Mouse (Mus musculus) liver, embryonic 14.5 days (tissue): ENCODE measurements around the gene Gm20662. TPM values are rescaled to one million over a fixed set of nuclear protein-coding genes. Genes with fewer than 3 reads are reported as not detected.

Experiments used
- ATAC-seq: fragments of 200-750 bp; cut with Nextera tagmentation; 2 replicates; pipeline ENCODE4 v1.8.0; 2017; ENCODE audit warnings: moderate number of reproducible peaks, mild to moderate bottlenecking, moderate library complexity; ENCODE audit not compliant: insufficient read depth
- DNase-seq, 3 experiments: peaks; one replicate each; pipeline ENCODE4 v3.0.0-alpha.2; 2012 to 2013; ENCODE audit warnings: low read depth in 3 of 3, low spot score in 3 of 3
- H3K27ac ChIP-seq: fragments of 300-500 bp; sonication (generic); 2 replicates; pipeline ENCODE4 v1.5.1; 2014; ENCODE audit warnings: moderate library complexity, mild to moderate bottlenecking, control low read depth, inconsistent platforms
- H3K27me3 ChIP-seq: fragments of 300-500 bp; sonication (generic); 2 replicates; pipeline ENCODE4 v1.6.1; 2014; ENCODE audit warnings: mild to moderate bottlenecking, low read length, moderate library complexity; ENCODE audit not compliant: control insufficient read depth, insufficient read depth
- H3K36me3 ChIP-seq: fragments of 300-500 bp; sonication (generic); replicated peaks from 2 replicates; pipeline ENCODE4 v1.6.1; 2014; ENCODE audit warnings: low read depth; ENCODE audit not compliant: control insufficient read depth, insufficient read depth
- H3K4me1 ChIP-seq, 2 experiments: fragments of 200-500 bp in 1 of 2; fragments of 300-500 bp in 1 of 2; sonication (generic) in 1 of 2; replicated peaks; 2 replicates each; pipeline ENCODE4 v1.6.1; 2012 to 2014; ENCODE audit warnings: antibody characterized with exemption in 1 of 2, inconsistent platforms in 1 of 2, low read length in 1 of 2; ENCODE audit not compliant: control insufficient read depth in 2 of 2, insufficient read depth in 2 of 2
- H3K4me2 ChIP-seq: fragments of 300-500 bp; sonication (generic); 2 replicates; pipeline ENCODE4 v1.6.1; 2014; ENCODE audit warnings: low read depth, mild to moderate bottlenecking, control low read depth, moderate library complexity
- H3K4me3 ChIP-seq, 2 experiments: fragments of 200-500 bp in 1 of 2; fragments of 300-500 bp in 1 of 2; sonication (generic) in 1 of 2; 2 replicates each; pipeline ENCODE4 v1.5.1; 2012 to 2014; ENCODE audit warnings: low read depth in 2 of 2, low read length in 2 of 2, mild to moderate bottlenecking in 2 of 2, control low read depth in 1 of 2, inconsistent platforms in 1 of 2, moderate library complexity in 1 of 2; ENCODE audit not compliant: insufficient read depth in 1 of 2
- H3K9ac ChIP-seq: fragments of 300-500 bp; sonication (generic); replicated peaks from 2 replicates; pipeline ENCODE4 v1.6.1; 2014; ENCODE audit warnings: mild to moderate bottlenecking, control low read depth, moderate library complexity
- H3K9me3 ChIP-seq: fragments of 300-500 bp; sonication (generic); 2 replicates; pipeline ENCODE4 v1.6.1; 2016; ENCODE audit warnings: low read length, mixed read lengths; ENCODE audit not compliant: control insufficient read depth
- CTCF ChIP-seq: IDR thresholded peaks from 2 replicates; pipeline ENCODE4 v1.5.1; 2016; ENCODE audit warnings: antibody characterized with exemption, low read depth, control low read depth
- EP300 ChIP-seq: IDR thresholded peaks from 2 replicates; pipeline ENCODE4 v1.6.1; 2016; ENCODE audit warnings: antibody characterized with exemption, low read depth
- WGBS: fragments of 180-500 bp; shearing (Covaris S2); extraction: QIAGEN DNeasy Blood & Tissue Kit; methylation state at CpG from one replicate; pipeline ENCODE4 v1.1.7; 2014; ENCODE audit not compliant: insufficient replicate concordance; 5-methylcytosine and 5-hydroxymethylcytosine counted together
- polyA plus RNA-seq, 2 experiments: library from polyadenylated mRNA; depleted of rRNA in 1 of 2; stranded (reverse) in 1 of 2; unstranded in 1 of 2; fragments of >200 nt; fragmentation: Nextera tagmentation in 1 of 2; extraction: Ambion mirVana in 1 of 2; gene quantifications; 2 replicates each; pipeline versions ENCODE4 v1.2.1 to v1.2.3; 2012 to 2014

Gm20662 gene
- polyA plus RNA-seq, 2 experiments = 0.95 TPM; not detected in 1

DNA sequence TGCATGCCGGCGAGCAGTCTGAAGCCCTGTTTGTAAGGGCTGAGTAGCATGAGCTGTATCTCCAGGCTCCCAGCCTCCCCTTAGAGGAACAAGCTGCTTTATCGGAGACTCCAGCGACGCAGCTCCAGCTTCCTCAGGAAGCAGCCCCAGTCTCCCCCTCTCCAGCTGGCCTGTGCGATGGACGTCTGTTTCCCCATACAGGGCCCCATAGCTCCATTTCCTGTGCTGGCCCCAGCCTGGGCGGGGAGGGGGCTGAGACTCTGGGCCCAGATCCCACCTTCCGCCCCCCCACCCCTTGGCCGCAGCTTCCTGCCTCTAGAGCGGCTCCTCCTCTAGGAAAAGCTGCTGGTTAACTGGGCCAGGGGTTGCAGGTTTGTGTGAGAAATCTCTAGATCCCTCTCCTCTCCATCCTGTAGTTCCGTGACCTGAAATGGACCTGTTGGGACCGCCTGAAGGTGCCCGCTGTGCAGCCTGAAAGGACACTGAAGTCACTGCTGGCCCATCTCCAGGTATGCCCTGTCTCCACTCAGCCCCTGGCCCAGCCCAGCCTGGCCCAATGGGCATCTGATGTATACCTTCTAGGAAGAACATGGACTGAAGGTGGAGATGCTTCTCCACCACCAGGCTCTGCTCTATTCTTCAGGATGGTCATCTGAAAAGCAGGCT lies 13.3 kb upstream of the Gm20662 start, which contains the start of gene Gm20661:
TSS of gene Gm20661 (plus strand) at position 378 of the 666 bp plus-strand sequence.
- Histone ChIP-seq H3K4me1 (peaks cover 54 to 65% of the 10 kb centered on the region in 2 experiments), H3K9ac (peak within 1 kb of the TSS; percentile 86), H3K36me3 (peaks cover 65% of the 10 kb centered on the region), H3K4me2 (peak within 1 kb of the TSS; percentile 92), H3K4me3 (peak within 1 kb of the TSS; percentile 84 to 86), H3K27ac (peak within 1 kb of the TSS; percentile 96), H3K9me3 (no peaks in the 10 kb centered on the region), H3K27me3 (no peaks in the 10 kb centered on the region; the same call in 1 of the 2 replicates)
- ATAC-seq (peak; percentile 75), DNase-seq (peak; percentile 85 to 88 (median 87))
- WGBS = 10% methylated on average over 14 of the region's 14 CpGs
- TF ChIP-seq EP300 = peak; percentile 93
- TF ChIP-seq CTCF = no peak

GRCm38 (mm10) chr9:107983421-107983890 lies 12.7 kb upstream of the Gm20662 start:
- H3K9ac ChIP-seq = peak overlapping the region; percentile 86
- H3K4me1 ChIP-seq = peaks cover 54 to 61% of the 10 kb centered on the region in 2 experiments
- TF ChIP-seq CTCF (no peak), EP300 (no peak)
- peak overlapping the region; percentile 84 to 86 for H3K4me3 ChIP-seq
- ATAC-seq = no peak
- H3K9me3 ChIP-seq = no peaks in the 10 kb centered on the region
- H3K36me3 ChIP-seq = peaks cover 58% of the 10 kb centered on the region
- DNase-seq = no peak
- WGBS = 8% methylated on average over 4 of the region's 4 CpGs
- H3K27ac ChIP-seq = peak overlapping the region; percentile 96
- no peaks in the 10 kb centered on the region; the same call in 1 of the 2 replicates for H3K27me3 ChIP-seq
- H3K4me2 ChIP-seq = peak overlapping the region; percentile 92

GRCm38 (mm10) chr9:107984052-107984753 lies 11.9 kb upstream of the Gm20662 start:
- H3K9ac ChIP-seq = peak overlapping the region; percentile 86
- H3K4me3 ChIP-seq = peak overlapping the region; percentile 84 to 86
- no peaks in the 10 kb centered on the region for H3K9me3 ChIP-seq
- peaks cover 53 to 58% of the 10 kb centered on the region in 2 experiments for H3K4me1 ChIP-seq
- DNase-seq (no peak), ATAC-seq (no peak)
- peak overlapping the region; percentile 96 for H3K27ac ChIP-seq
- 23% methylated on average over 19 of the region's 19 CpGs for WGBS
- TF ChIP-seq CTCF (peak; percentile 11; the same call in 1 of the 2 replicates), EP300 (no peak)
- no peaks in the 10 kb centered on the region; the same call in 1 of the 2 replicates for H3K27me3 ChIP-seq
- H3K4me2 ChIP-seq = peak overlapping the region; percentile 92
- H3K36me3 ChIP-seq = peaks cover 51% of the 10 kb centered on the region

DNA sequence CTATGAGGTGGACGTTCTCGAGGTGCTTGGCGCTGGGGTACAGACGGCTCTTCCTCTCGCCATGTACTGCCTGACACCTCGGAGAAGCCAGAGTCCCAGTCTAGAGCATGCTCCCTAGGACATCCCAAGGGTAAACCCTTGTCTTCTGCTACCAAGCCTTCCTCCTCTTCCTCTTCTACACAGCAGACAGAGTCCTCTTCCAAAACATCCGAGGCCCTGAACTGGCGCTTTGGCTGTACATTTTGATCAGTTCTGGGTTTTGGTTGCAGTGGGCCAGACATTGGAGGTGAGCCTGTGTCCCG lies 11.4 kb upstream of the Gm20662 start:
- Histone ChIP-seq H3K9me3 (no peaks in the 10 kb centered on the region), H3K27me3 (no peaks in the 10 kb centered on the region; the same call in 1 of the 2 replicates), H3K36me3 (peaks cover 46% of the 10 kb centered on the region), H3K4me2 (peak overlapping the region; percentile 92), H3K9ac (peak overlapping the region; percentile 86), H3K4me1 (peaks cover 49 to 54% of the 10 kb centered on the region in 2 experiments), H3K4me3 (peak overlapping the region; percentile 84 to 86), H3K27ac (peak overlapping the region; percentile 96)
- TF ChIP-seq CTCF (no peak), EP300 (no peak)
- ATAC-seq = no peak
- WGBS = 6% methylated on average over 9 of the region's 9 CpGs
- DNase-seq = no peak
